Mouse (Mus musculus) ovary, postnatal 14 days (tissue): ENCODE measurements around the gene Gm853.
"Not testable (repeated sequence)": the region's sequence is repeated elsewhere in the genome, so short reads cannot be mapped to it uniquely, and the experiment has no call there.

Experiments
- DNase-seq: peaks from one replicate; pipeline ENCODE4 v3.0.0; 2022; ENCODE audit warnings: low spot score

Gene Gm853

GRCm38 (mm10) chr4:130222179-130222578, at the start of gene Gm853:
Gene Gm853, minus strand, starts transcription at chr4:130222401.
- no peak for DNase-seq

GRCm38 (mm10) chr4:130270611-130271347, 48.6 kb upstream of the Gm853 start:
- no peak for DNase-seq

- DNase-seq = no peak
Measured at GRCm38 (mm10) chr4:130270089-130270488, 47.9 kb upstream of the Gm853 start.

GRCm38 (mm10) chr4:130268736-130269135, 46.5 kb upstream of the Gm853 start:
- DNase-seq = no peak

GRCm38 (mm10) chr4:130267069-130267468, 44.9 kb upstream of the Gm853 start:
- DNase-seq = no peak

GRCm38 (mm10) chr4:130266601-130267000, 44.4 kb upstream of the Gm853 start:
- no peak for DNase-seq

- peak; percentile 70 for DNase-seq
Measured at GRCm38 (mm10) chr4:130264698-130265349, 42.6 kb upstream of the Gm853 start.

GRCm38 (mm10) chr4:130264131-130264530, 41.9 kb upstream of the Gm853 start:
- DNase-seq = no peak

- no peak for DNase-seq
Measured at GRCm38 (mm10) chr4:130260406-130260805, 38.2 kb upstream of the Gm853 start.

GRCm38 (mm10) chr4:130252441-130253157, 30.4 kb upstream of the Gm853 start:
- no peak for DNase-seq

GRCm38 (mm10) chr4:130251763-130252162, 29.6 kb upstream of the Gm853 start:
- no peak for DNase-seq

- no peak for DNase-seq
Measured at GRCm38 (mm10) chr4:130251172-130251705, 29.0 kb upstream of the Gm853 start.

GRCm38 (mm10) chr4:130248636-130249035, 26.4 kb upstream of the Gm853 start:
- no peak for DNase-seq

GRCm38 (mm10) chr4:130246132-130246531, 23.9 kb upstream of the Gm853 start:
- peak; percentile 69 for DNase-seq

- no peak for DNase-seq
Measured at GRCm38 (mm10) chr4:130244749-130245148, 22.5 kb upstream of the Gm853 start.

GRCm38 (mm10) chr4:130243621-130244020, 21.4 kb upstream of the Gm853 start:
- not testable (repeated sequence) for DNase-seq

- no peak for DNase-seq
Measured at GRCm38 (mm10) chr4:130242956-130243355, 20.8 kb upstream of the Gm853 start.

GRCm38 (mm10) chr4:130240695-130241094, 18.5 kb upstream of the Gm853 start:
- DNase-seq = no peak

- no peak for DNase-seq
Measured at GRCm38 (mm10) chr4:130237607-130238006, 15.4 kb upstream of the Gm853 start.

- DNase-seq = no peak
Measured at GRCm38 (mm10) chr4:130236361-130236760, 14.2 kb upstream of the Gm853 start.

- no peak for DNase-seq
Measured at GRCm38 (mm10) chr4:130224071-130224470, 1.9 kb upstream of the Gm853 start.

- no peak for DNase-seq
Measured at GRCm38 (mm10) chr4:130220176-130220575, 2.0 kb downstream of the Gm853 start.

GRCm38 (mm10) chr4:130215392-130215791, 6.8 kb downstream of the Gm853 start:
- no peak for DNase-seq
